Mouse (Mus musculus) limb, embryonic 11.5 days (tissue): ENCODE results near the gene Rundc3b. TPM values are rescaled to one million over a fixed set of nuclear protein-coding genes. Genes with fewer than 3 reads are reported as not detected.

Source experiments
- polyA plus RNA-seq: library from polyadenylated mRNA; unstranded; fragments of >200 nt; fragmentation: Nextera tagmentation; extraction: Ambion mirVana; gene quantifications from 2 replicates; pipeline ENCODE4 v1.2.1, GENCODE M21; 2014

Rundc3b gene
- polyA plus RNA-seq, 1 experiment from 2014 or later = 4.8 TPM

Other genes starting within 250 kb of the Rundc3b start
- 83.1 and 87.1 TPM in 2 replicates for gene Dbf4, start 200.2 kb downstream of the Rundc3b start, polyA plus RNA-seq
- gene Slc25a40, start 200.1 kb downstream of the Rundc3b start, polyA plus RNA-seq = 9.6 and 12.2 TPM in 2 replicates
- 0.14 and 0.20 TPM in 2 replicates for gene Abcb1a, start 37.1 kb upstream of the Rundc3b start, polyA plus RNA-seq
- 0.95 and 1.5 TPM in 2 replicates for gene Abcb1b, start 175.2 kb upstream of the Rundc3b start, polyA plus RNA-seq